Mouse (Mus musculus): ENCODE measurements around the gene Sash3. TPM values are rescaled to one million over a fixed set of nuclear protein-coding genes. Genes with fewer than 3 reads are reported as not detected.

Sash3 gene
- polyA plus RNA-seq, 1 experiment from 2014 or later, result 1.2 TPM

DNA sequence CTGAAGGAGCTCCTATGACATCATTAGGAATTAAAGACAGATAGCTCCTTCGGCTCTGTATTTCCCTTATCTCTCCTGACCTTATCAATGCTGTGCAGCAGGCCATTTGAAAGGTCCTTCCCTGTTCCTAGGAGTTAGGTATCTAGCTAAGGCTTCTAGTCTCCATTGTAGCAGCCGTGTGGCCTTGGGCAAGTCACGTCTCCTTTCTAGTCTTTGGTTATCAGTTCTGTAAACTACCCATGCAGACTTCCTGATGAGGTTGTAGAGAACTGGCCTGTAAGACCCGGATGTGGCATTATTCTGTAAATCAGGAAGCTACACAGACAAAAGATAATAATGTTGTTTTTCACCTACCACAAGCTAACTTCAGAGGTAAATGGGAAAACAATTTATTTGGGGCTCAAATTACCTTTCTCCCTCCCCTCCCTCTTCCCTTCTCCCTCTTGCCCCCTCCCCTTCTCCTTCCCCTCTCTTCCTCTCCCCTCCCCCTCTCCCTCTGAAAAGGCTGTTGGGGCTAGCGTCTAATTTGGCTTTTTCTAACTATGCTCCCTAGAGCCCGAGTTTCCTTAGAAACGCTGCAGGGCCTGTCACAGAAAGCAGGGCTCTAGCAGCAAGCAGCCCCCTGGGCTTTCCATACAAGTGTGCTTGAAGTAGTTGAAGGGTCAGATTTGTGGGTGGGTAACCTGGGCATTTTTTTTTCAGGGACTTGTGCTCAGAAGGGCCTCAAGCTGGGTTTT, 7.5 kb upstream of the Sash3 start:
- H3K36me3 ChIP-seq (ENCODE audit: control insufficient read depth, insufficient read depth, low read length), result no peaks in the 10 kb centered on the region
- no peaks in the 10 kb centered on the region for H3K27me3 ChIP-seq (ENCODE audit: control insufficient read depth, insufficient read depth, low read length)
- H3K4me1 ChIP-seq (ENCODE audit: control insufficient read depth, insufficient read depth, low read length), result no peaks in the 10 kb centered on the region
- WGBS, result 54% methylated on average over 7 of the region's 7 CpGs
- no peak overlapping the region for H3K27ac ChIP-seq (replicated peaks; ENCODE audit: low read depth, low read length)
- no peak overlapping the region for H3K4me3 ChIP-seq (replicated peaks; ENCODE audit: low read depth, low read length)
- no peaks in the 10 kb centered on the region for H3K9me3 ChIP-seq (ENCODE audit: control insufficient read depth, low read length)
- ATAC-seq (ENCODE audit: low FRiP score, low TSS enrichment) (no peak), DNase-seq (peak; percentile 54)
- H3K9ac ChIP-seq (replicated peaks; ENCODE audit: low read length), result no peak overlapping the region
- no peak overlapping the region for H3K4me2 ChIP-seq (ENCODE audit: low read length)

DNA sequence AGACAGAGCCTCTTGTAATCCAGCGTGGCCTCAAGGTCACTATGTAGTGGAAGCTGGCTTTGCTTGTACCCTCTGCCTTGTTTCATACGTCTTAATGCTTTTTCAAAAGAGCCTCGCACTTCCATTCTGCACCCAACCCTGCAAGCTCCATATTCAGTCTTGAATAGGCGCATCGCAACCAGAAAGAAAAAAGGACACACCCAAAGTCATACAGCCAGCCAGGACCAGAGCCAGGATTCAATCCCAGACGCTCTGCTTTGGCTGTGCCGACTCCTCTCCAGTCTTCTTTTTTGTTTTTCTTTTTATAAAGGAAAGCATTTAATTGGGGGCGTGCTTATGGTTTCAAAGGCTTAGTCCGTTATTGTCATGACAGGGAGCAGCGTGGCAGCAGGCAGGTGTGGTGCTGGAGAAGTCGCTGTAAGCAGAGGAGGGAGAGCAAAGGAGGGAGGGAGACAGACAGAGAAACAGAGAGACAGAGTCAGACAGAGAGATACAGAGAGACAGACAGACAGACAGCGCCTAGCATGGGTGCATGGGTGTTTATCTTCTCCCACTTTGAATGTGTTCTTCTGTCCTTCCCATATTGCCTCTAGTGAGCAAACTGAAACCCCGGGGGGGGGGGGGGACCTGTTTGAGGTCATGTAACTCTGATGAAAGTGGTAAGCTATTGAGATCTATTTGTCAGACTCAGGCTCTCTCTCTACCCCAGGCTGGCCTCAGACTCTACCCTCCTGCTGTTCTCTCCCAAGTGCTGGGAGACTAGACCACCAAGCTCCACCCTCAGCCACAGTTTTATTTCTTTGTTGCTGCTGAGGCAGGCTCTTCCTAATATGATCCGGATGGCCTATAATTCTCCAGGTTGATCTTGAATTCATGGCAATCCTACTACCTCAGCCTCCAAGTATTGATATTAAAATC, 6.6 kb upstream of the Sash3 start:
- DNase-seq, result peak; percentile 13
- no peak for ATAC-seq (ENCODE audit: low FRiP score, low TSS enrichment)
- H3K9me3 ChIP-seq (ENCODE audit: control insufficient read depth, low read length), result no peaks in the 10 kb centered on the region
- no peak overlapping the region for H3K9ac ChIP-seq (replicated peaks; ENCODE audit: low read length)
- no peak overlapping the region for H3K4me2 ChIP-seq (ENCODE audit: low read length)
- no peak overlapping the region for H3K4me3 ChIP-seq (replicated peaks; ENCODE audit: low read depth, low read length)
- no peaks in the 10 kb centered on the region for H3K36me3 ChIP-seq (ENCODE audit: control insufficient read depth, insufficient read depth, low read length)
- H3K27ac ChIP-seq (replicated peaks; ENCODE audit: low read depth, low read length), result no peak overlapping the region
- H3K4me1 ChIP-seq (ENCODE audit: control insufficient read depth, insufficient read depth, low read length), result no peaks in the 10 kb centered on the region
- no peaks in the 10 kb centered on the region for H3K27me3 ChIP-seq (ENCODE audit: control insufficient read depth, insufficient read depth, low read length)
- 36% methylated on average over 14 of the region's 14 CpGs for WGBS

DNA sequence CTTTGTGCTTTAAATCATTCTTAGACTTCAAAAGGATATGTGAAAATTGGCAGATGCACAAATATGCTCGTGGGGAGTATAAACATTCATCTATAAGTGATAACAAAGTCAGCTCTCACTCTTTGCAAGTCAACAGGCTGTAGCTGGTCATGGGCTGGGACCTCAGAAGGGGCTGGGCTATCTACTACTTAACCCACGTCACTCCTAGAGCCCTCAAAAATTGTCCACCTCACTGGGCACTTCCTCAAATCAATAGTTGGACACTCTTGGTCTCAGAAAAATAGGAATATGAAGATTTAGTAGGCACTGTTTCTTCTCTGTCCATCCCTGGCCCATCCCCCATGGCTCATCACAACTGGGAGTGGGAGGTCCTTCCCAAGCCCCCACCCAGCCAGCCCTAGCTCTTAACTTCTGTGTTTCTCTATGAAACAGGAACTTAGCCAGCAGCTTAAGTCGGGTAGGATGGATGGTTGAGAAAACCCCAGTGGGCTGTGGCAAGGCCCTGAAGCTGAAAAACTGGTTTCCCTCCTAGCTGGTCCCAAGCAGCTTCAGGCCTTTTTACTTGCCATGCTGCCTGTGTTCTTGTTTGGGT, 5.9 kb upstream of the Sash3 start:
- no peak overlapping the region for H3K27ac ChIP-seq (replicated peaks; ENCODE audit: low read depth, low read length)
- no peak overlapping the region for H3K4me2 ChIP-seq (ENCODE audit: low read length)
- DNase-seq, result no peak
- H3K4me1 ChIP-seq (ENCODE audit: control insufficient read depth, insufficient read depth, low read length), result no peaks in the 10 kb centered on the region
- no peak overlapping the region for H3K9ac ChIP-seq (replicated peaks; ENCODE audit: low read length)
- H3K4me3 ChIP-seq (replicated peaks; ENCODE audit: low read depth, low read length), result no peak overlapping the region
- no peaks in the 10 kb centered on the region for H3K9me3 ChIP-seq (ENCODE audit: control insufficient read depth, low read length)
- H3K27me3 ChIP-seq (ENCODE audit: control insufficient read depth, insufficient read depth, low read length), result no peaks in the 10 kb centered on the region
- 63% methylated on average over 3 of the region's 3 CpGs for whole genome bisulfite sequencing
- ATAC-seq (ENCODE audit: low FRiP score, low TSS enrichment), result no peak
- H3K36me3 ChIP-seq (ENCODE audit: control insufficient read depth, insufficient read depth, low read length), result no peaks in the 10 kb centered on the region

DNA sequence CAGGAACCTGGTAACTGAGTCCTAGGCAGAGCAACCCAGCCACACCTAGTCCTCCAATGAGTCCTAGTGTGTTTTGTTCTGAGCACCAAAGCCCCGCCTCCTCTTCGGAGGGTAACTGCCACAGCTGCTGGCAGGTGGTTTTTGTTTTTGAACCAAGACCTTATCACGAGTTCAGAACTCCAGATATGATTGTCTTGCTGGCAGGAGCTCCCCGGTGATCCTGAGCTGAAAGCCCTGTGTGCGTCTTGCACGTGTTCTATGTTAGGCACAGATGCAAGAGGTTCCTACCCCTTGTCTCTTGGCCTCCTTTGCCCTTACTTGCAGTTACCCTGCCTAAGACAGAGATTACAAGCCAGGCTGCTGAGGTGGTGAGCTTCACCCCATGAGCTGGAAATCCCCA, 4.8 kb upstream of the Sash3 start:
- Histone ChIP-seq H3K4me3 (replicated peaks; ENCODE audit: low read depth, low read length) (no peak overlapping the region), H3K27ac (replicated peaks; ENCODE audit: low read depth, low read length) (no peak overlapping the region), H3K27me3 (ENCODE audit: control insufficient read depth, insufficient read depth, low read length) (no peaks in the 10 kb centered on the region), H3K4me2 (ENCODE audit: low read length) (no peak overlapping the region), H3K9me3 (ENCODE audit: control insufficient read depth, low read length) (no peaks in the 10 kb centered on the region), H3K4me1 (ENCODE audit: control insufficient read depth, insufficient read depth, low read length) (no peaks in the 10 kb centered on the region), H3K9ac (replicated peaks; ENCODE audit: low read length) (no peak overlapping the region), H3K36me3 (ENCODE audit: control insufficient read depth, insufficient read depth, low read length) (no peaks in the 10 kb centered on the region)
- WGBS, result 75% methylated on average over 6 of the region's 6 CpGs
- ATAC-seq (ENCODE audit: low FRiP score, low TSS enrichment) (no peak), DNase-seq (no peak)

DNA sequence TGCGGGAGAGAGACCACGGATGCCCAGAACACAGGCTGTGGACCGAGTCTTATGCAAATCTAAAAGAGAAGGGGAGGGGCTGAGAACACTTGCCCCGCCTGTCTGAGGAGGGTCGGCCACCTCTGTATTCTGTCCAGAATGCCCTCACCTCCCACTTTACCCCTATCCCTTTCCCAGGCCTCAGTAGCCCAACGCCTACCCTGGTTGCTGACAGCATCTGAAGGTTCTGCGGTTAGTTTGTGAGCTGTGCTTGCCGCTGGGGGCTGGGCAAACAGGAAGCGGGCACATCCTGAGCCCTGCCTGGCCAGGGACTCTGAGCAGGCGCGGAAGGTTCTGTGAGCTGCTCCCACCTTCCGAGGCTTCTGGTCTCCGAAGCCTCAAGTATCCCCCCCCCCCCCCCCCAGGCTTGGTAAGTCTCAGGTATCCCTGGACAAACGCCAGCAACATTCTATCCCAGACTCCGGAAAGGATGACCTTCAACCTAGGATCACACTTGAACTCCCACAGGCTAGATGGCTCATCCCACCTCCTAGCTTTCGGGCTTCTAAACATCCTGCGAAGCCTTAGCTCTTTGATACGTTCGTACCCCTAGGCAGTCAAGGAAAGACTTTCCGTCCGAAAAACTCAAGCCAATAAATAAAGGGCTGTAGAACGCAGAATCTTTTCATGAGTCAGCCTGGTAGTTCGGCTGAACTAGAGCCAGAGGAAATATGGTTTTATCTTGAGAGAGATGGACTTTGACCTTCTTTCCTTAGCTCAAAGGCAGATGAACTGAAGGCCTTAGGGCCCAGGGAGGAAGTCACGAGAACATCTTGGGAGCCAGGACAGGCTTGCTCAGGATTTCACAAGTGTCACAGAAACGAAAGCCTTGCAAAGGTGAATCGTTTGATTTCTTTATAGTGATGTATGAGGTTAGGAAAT, 2.6 kb upstream of the Sash3 start:
- Histone ChIP-seq H3K9ac (replicated peaks; ENCODE audit: low read length) (no peak overlapping the region), H3K4me1 (ENCODE audit: control insufficient read depth, insufficient read depth, low read length) (no peaks in the 10 kb centered on the region), H3K9me3 (ENCODE audit: control insufficient read depth, low read length) (no peaks in the 10 kb centered on the region), H3K36me3 (ENCODE audit: control insufficient read depth, insufficient read depth, low read length) (no peaks in the 10 kb centered on the region), H3K4me3 (replicated peaks; ENCODE audit: low read depth, low read length) (no peak overlapping the region), H3K27ac (replicated peaks; ENCODE audit: low read depth, low read length) (no peak overlapping the region), H3K27me3 (ENCODE audit: control insufficient read depth, insufficient read depth, low read length) (no peaks in the 10 kb centered on the region), H3K4me2 (ENCODE audit: low read length) (no peak overlapping the region; the same call in 1 of the 2 replicates)
- 61% methylated on average over 26 of the region's 26 CpGs for WGBS
- no peak for ATAC-seq (ENCODE audit: low FRiP score, low TSS enrichment)
- DNase-seq, result no peak

DNA sequence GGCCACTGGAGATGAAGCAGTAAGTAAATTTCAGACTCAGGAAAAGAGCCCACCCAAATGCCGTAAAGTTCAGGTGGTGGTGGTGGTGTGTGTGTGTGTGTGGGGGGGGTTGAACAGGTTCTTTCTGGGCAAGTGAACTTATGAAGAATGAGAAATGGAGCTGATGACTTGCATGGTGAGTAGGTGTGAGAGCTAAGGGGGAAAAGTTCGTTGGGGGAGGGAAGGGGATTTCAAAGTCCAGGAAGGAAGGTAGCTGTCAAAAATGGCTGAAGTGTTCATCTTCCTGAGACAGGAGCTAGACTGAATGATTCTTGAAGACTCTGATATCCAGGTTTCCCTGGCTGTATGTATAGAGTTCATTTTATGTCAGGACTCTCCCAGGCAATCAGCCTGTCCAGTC, 990 bp downstream of the Sash3 start:
- no peak for ATAC-seq (ENCODE audit: low FRiP score, low TSS enrichment)
- Histone ChIP-seq H3K27ac (replicated peaks; ENCODE audit: low read depth, low read length) (no peak overlapping the region), H3K4me1 (ENCODE audit: control insufficient read depth, insufficient read depth, low read length) (no peaks in the 10 kb centered on the region), H3K4me3 (replicated peaks; ENCODE audit: low read depth, low read length) (no peak overlapping the region), H3K9me3 (ENCODE audit: control insufficient read depth, low read length) (no peaks in the 10 kb centered on the region), H3K4me2 (ENCODE audit: low read length) (no peak overlapping the region), H3K36me3 (ENCODE audit: control insufficient read depth, insufficient read depth, low read length) (no peaks in the 10 kb centered on the region), H3K9ac (replicated peaks; ENCODE audit: low read length) (no peak overlapping the region), H3K27me3 (ENCODE audit: control insufficient read depth, insufficient read depth, low read length) (no peaks in the 10 kb centered on the region)
- WGBS, result 85% methylated on average over 2 of the region's 2 CpGs
- DNase-seq, result no peak

DNA sequence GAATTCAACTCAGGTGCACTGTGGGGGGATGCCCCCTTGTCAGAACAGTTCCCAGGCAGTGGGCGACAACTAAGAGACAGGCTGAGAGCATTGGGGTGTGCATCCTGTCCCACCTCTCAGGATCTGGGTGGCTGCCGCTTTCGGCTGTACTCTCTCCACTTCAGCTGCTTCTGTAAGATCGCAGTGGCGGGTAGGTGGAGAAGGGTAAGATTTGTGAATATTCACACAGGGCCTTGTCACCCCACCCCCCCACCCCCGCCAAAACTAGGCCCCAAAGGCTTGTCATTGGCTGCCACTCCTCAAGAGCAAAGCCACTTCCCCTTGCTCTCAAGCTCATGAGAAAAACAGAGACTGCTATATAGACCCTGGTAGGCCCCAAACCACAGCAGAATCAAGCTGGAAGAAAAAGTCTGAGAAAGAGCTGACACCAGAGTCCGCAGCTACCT, 1.5 kb downstream of the Sash3 start:
- Histone ChIP-seq H3K4me2 (ENCODE audit: low read length) (no peak overlapping the region), H3K27ac (replicated peaks; ENCODE audit: low read depth, low read length) (no peak overlapping the region), H3K4me3 (replicated peaks; ENCODE audit: low read depth, low read length) (no peak overlapping the region), H3K36me3 (ENCODE audit: control insufficient read depth, insufficient read depth, low read length) (no peaks in the 10 kb centered on the region), H3K9ac (replicated peaks; ENCODE audit: low read length) (no peak overlapping the region), H3K4me1 (ENCODE audit: control insufficient read depth, insufficient read depth, low read length) (no peaks in the 10 kb centered on the region), H3K27me3 (ENCODE audit: control insufficient read depth, insufficient read depth, low read length) (no peaks in the 10 kb centered on the region), H3K9me3 (ENCODE audit: control insufficient read depth, low read length) (no peaks in the 10 kb centered on the region)
- DNase-seq (no peak), ATAC-seq (ENCODE audit: low FRiP score, low TSS enrichment) (no peak)
- WGBS, result 84% methylated on average over 7 of the region's 7 CpGs

DNA sequence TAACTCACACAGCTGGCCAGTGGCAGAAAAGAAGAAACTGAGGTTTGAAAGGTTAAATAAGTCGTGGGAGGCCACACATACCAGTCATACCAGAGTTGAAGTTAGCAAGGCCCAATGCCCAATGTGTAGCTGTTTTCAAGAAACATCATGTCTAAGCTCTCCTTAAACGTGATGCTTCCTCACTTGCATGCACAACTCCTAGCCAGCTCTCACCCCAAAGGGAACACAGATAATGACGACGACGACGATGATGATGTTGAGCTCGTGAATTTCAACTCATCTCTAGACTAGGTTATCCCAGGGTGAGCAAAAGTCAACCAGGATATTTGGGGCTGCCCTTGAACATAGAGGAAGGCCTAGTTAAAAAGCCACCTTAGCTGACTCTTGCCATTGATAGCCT, 5.9 kb downstream of the Sash3 start:
- no peak overlapping the region for H3K4me2 ChIP-seq (ENCODE audit: low read length)
- no peak for ATAC-seq (ENCODE audit: low FRiP score, low TSS enrichment)
- H3K36me3 ChIP-seq (ENCODE audit: control insufficient read depth, insufficient read depth, low read length), result no peaks in the 10 kb centered on the region
- DNase-seq, result no peak
- no peaks in the 10 kb centered on the region for H3K4me1 ChIP-seq (ENCODE audit: control insufficient read depth, insufficient read depth, low read length)
- no peaks in the 10 kb centered on the region for H3K9me3 ChIP-seq (ENCODE audit: control insufficient read depth, low read length)
- no peak overlapping the region for H3K9ac ChIP-seq (replicated peaks; ENCODE audit: low read length)
- no peak overlapping the region for H3K4me3 ChIP-seq (replicated peaks; ENCODE audit: low read depth, low read length)
- WGBS, result 76% methylated on average over 7 of the region's 7 CpGs
- H3K27ac ChIP-seq (replicated peaks; ENCODE audit: low read depth, low read length), result no peak overlapping the region
- H3K27me3 ChIP-seq (ENCODE audit: control insufficient read depth, insufficient read depth, low read length), result no peaks in the 10 kb centered on the region
